Mouse (Mus musculus) lung, postnatal 10 days (tissue): ENCODE measurements around the gene Olfr1166.
"Not testable (repeated sequence)": the region's sequence is repeated elsewhere in the genome, so short reads cannot be mapped to it uniquely, and the experiment has no call there.

Experiments
- DNase-seq: peaks from one replicate; pipeline ENCODE4 v3.0.0; 2021

Olfr1166 gene

DNA sequence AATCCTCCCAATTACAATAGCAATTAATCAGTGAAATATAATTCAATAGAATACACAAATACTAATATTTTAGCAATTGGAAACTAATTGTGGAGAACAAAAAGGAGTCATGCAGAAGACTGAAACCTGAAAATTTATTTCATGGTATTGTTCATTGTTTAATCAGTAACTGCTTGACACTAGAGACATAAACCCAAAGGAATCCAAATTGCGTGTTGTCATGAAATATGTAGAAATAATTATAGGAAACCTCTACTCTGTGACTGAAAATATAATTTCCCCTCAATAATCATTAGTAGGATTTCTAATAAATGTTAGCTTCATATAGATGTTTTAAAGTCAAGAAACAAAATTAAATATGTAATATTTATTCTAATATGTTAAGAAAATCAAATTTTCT lies at the start of gene Olfr1166:
Olfr1166 (minus strand) TSS at position 101 of the 400 bp plus-strand sequence.
- DNase-seq = no peak

GRCm38 (mm10) chr2:88155093-88155492 lies 27.0 kb upstream of the Olfr1166 start, which contains the start of gene Olfr1167:
Gene Olfr1167, minus strand, starts transcription at chr2:88155193.
- DNase-seq = not testable (repeated sequence)

DNA sequence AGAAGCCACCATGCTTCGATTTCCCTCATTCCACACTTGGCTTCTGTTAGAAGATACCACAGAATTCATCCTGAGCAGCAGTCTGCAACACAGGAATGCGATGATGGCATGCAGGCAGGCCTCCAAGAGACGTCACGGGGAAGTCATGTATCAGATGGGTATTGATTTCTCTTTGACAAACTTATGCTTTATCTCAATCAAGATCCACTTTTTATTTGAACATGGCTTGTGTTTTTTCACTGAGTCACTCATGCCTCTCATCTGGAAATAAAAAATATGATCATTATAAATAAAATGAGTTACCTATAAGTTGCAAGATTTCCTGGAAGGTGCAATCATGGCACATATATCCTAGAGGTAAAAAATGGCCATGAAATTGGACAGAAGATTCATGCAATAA lies 34.2 kb downstream of the Olfr1166 start, which contains the start of gene Olfr1164:
Olfr1164 (minus strand) TSS at position 101 of the 400 bp plus-strand sequence.
- DNase-seq = no peak
